Mouse (Mus musculus) stomach, embryonic 15.5 days (tissue): ENCODE measurements around the gene Klhl36. TPM values are rescaled to one million over a fixed set of nuclear protein-coding genes. Genes with fewer than 3 reads are reported as not detected.
A peak's percentile ranks its signal among the peaks of the same experiment; 100 is the strongest.

Source experiments
- ATAC-seq: fragments of 200-750 bp; cut with Nextera tagmentation; 2 replicates; pipeline ENCODE4 v1.8.0; 2017; ENCODE audit warnings: low read depth, moderate number of reproducible peaks, moderate TSS enrichment; ENCODE audit not compliant: insufficient read depth, low FRiP score
- H3K27ac ChIP-seq: fragments of 300-500 bp; sonication (generic); 2 replicates; pipeline ENCODE4 v1.5.1; 2015; ENCODE audit warnings: mild to moderate bottlenecking, inconsistent platforms
- H3K27me3 ChIP-seq: fragments of 300-500 bp; sonication (generic); replicated peaks from 2 replicates; pipeline ENCODE4 v1.6.1; 2015; ENCODE audit warnings: inconsistent platforms
- H3K36me3 ChIP-seq: fragments of 300-500 bp; sonication (generic); 2 replicates; pipeline ENCODE4 v1.6.1; 2015; ENCODE audit warnings: inconsistent platforms
- H3K4me1 ChIP-seq: fragments of 300-500 bp; sonication (generic); 2 replicates; pipeline ENCODE4 v1.6.1; 2015; ENCODE audit warnings: inconsistent platforms
- H3K4me2 ChIP-seq: fragments of 300-500 bp; sonication (generic); 2 replicates; pipeline ENCODE4 v1.6.1; 2015; ENCODE audit warnings: mild to moderate bottlenecking, inconsistent platforms
- H3K4me3 ChIP-seq: fragments of 300-500 bp; sonication (generic); replicated peaks from 2 replicates; pipeline ENCODE4 v1.5.1; 2015; ENCODE audit warnings: inconsistent platforms
- H3K9ac ChIP-seq: fragments of 300-500 bp; sonication (generic); 2 replicates; pipeline ENCODE4 v1.6.1; 2015; ENCODE audit warnings: inconsistent platforms
- H3K9me3 ChIP-seq: fragments of 300-500 bp; sonication (generic); 2 replicates; pipeline ENCODE4 v1.6.1; 2016; ENCODE audit warnings: inconsistent platforms
- WGBS: fragments of 180-500 bp; shearing (Covaris S2); methylation state at CpG from one replicate; pipeline ENCODE4 v1.1.7; 2015; 5-methylcytosine and 5-hydroxymethylcytosine counted together
- polyA plus RNA-seq: library from polyadenylated mRNA; unstranded; fragments of >200 nt; fragmentation: Nextera tagmentation; extraction: Ambion mirVana; gene quantifications from 2 replicates; pipeline ENCODE4 v1.2.1, GENCODE M21; 2015

Gene Klhl36
- polyA plus RNA-seq, 1 experiment from 2014 or later: 12.3 TPM

- Histone ChIP-seq H3K4me2 (no peak overlapping the region), H3K27ac (no peak overlapping the region), H3K9me3 (no peaks in the 10 kb centered on the region), H3K36me3 (no peaks in the 10 kb centered on the region), H3K27me3 (no peaks in the 10 kb centered on the region), H3K9ac (no peak overlapping the region), H3K4me3 (no peak overlapping the region), H3K4me1 (peaks cover 49% of the 10 kb centered on the region)
- no peak for ATAC-seq
- 74% methylated on average over 4 of the region's 4 CpGs for WGBS
These were observed 53.2 kb downstream of the Klhl36 start for GRCm38 (mm10) chr8:119915298-119915697.

GRCm38 (mm10) chr8:119916237-119916892 is 54.3 kb downstream of the Klhl36 start:
- ATAC-seq: no peak
- H3K27me3 ChIP-seq: no peaks in the 10 kb centered on the region
- 57% methylated on average over 16 of the region's 16 CpGs for WGBS
- H3K4me1 ChIP-seq: peaks cover 53% of the 10 kb centered on the region
- no peaks in the 10 kb centered on the region for H3K36me3 ChIP-seq
- H3K27ac ChIP-seq: no peak overlapping the region
- no peak overlapping the region for H3K4me2 ChIP-seq
- H3K9ac ChIP-seq: no peak overlapping the region
- no peaks in the 10 kb centered on the region for H3K9me3 ChIP-seq
- no peak overlapping the region for H3K4me3 ChIP-seq

- no peak overlapping the region for H3K27ac ChIP-seq
- no peak overlapping the region for H3K4me3 ChIP-seq
- no peaks in the 10 kb centered on the region for H3K9me3 ChIP-seq
- no peak overlapping the region for H3K4me2 ChIP-seq
- whole genome bisulfite sequencing: 73% methylated on average over 3 of the region's 3 CpGs
- H3K27me3 ChIP-seq: no peaks in the 10 kb centered on the region
- H3K36me3 ChIP-seq: no peaks in the 10 kb centered on the region
- peaks cover 48% of the 10 kb centered on the region for H3K4me1 ChIP-seq
- H3K9ac ChIP-seq: no peak overlapping the region
- ATAC-seq: no peak
These were observed 55.3 kb downstream of the Klhl36 start for GRCm38 (mm10) chr8:119917415-119917814.

- whole genome bisulfite sequencing: 62% methylated on average over 1 of the region's 1 CpGs
- peak; percentile 93 for ATAC-seq
These were observed 56.1 kb downstream of the Klhl36 start for GRCm38 (mm10) chr8:119918155-119918567.

GRCm38 (mm10) chr8:119923259-119923658 is 61.2 kb downstream of the Klhl36 start:
- H3K4me2 ChIP-seq: no peak overlapping the region
- H3K36me3 ChIP-seq: no peaks in the 10 kb centered on the region
- no peak overlapping the region for H3K4me3 ChIP-seq
- H3K27ac ChIP-seq: no peak overlapping the region
- ATAC-seq: no peak
- H3K27me3 ChIP-seq: no peaks in the 10 kb centered on the region
- no peak overlapping the region for H3K9ac ChIP-seq
- H3K9me3 ChIP-seq: no peaks in the 10 kb centered on the region
- H3K4me1 ChIP-seq: peaks cover 8% of the 10 kb centered on the region; the same call in 1 of the 2 replicates
- WGBS: 87% methylated on average over 5 of the region's 5 CpGs

More at GRCm38 (mm10) chr8:119918155-119918567, 56.1 kb downstream of the Klhl36 start:
- Histone ChIP-seq H3K4me3 (no peak overlapping the region), H3K36me3 (no peaks in the 10 kb centered on the region), H3K9ac (no peak overlapping the region), H3K27ac (no peak overlapping the region), H3K27me3 (no peaks in the 10 kb centered on the region), H3K4me1 (peaks cover 40% of the 10 kb centered on the region), H3K4me2 (no peak overlapping the region), H3K9me3 (no peaks in the 10 kb centered on the region)

- Histone ChIP-seq H3K36me3 (no peaks in the 10 kb centered on the region), H3K4me1 (peaks cover 7% of the 10 kb centered on the region; the same call in 1 of the 2 replicates), H3K4me3 (no peak overlapping the region), H3K9me3 (no peaks in the 10 kb centered on the region), H3K27ac (no peak overlapping the region), H3K9ac (no peak overlapping the region), H3K4me2 (no peak overlapping the region), H3K27me3 (no peaks in the 10 kb centered on the region)
- ATAC-seq: no peak
- 85% methylated on average over 4 of the region's 4 CpGs for WGBS
These were observed 63.4 kb downstream of the Klhl36 start for GRCm38 (mm10) chr8:119925428-119925827.

- WGBS: 61% methylated on average over 2 of the region's 2 CpGs
- Histone ChIP-seq H3K36me3 (no peaks in the 10 kb centered on the region), H3K4me1 (peaks cover 4% of the 10 kb centered on the region; the same call in 1 of the 2 replicates), H3K4me3 (no peak overlapping the region), H3K4me2 (no peak overlapping the region), H3K9me3 (no peaks in the 10 kb centered on the region), H3K27me3 (no peaks in the 10 kb centered on the region), H3K27ac (no peak overlapping the region), H3K9ac (no peak overlapping the region)
- no peak for ATAC-seq
These were observed 64.4 kb downstream of the Klhl36 start for GRCm38 (mm10) chr8:119926474-119926873.

Other genes with a start within 250 kb of the Klhl36 start
- 0.09 TPM in 1 of 2 replicates, not detected in the other for gene Adad2, start 249.5 kb upstream of the Klhl36 start, polyA plus RNA-seq
- gene Kcng4, start 226.6 kb upstream of the Klhl36 start, polyA plus RNA-seq: 0.24 and 0.28 TPM in 2 replicates
- 18.5 and 21.8 TPM in 2 replicates for gene Wfdc1, start 195.9 kb upstream of the Klhl36 start, polyA plus RNA-seq
- 5.3 TPM in 2 replicates for gene Atp2c2, start 162.3 kb upstream of the Klhl36 start, polyA plus RNA-seq
- 12.9 and 13.8 TPM in 2 replicates for gene Tldc1, start 83.8 kb upstream of the Klhl36 start, polyA plus RNA-seq
- gene Cotl1, start 21.7 kb upstream of the Klhl36 start, polyA plus RNA-seq: 119 and 135 TPM in 2 replicates
- 127 and 133 TPM in 2 replicates for gene Usp10, start 48.1 kb downstream of the Klhl36 start, polyA plus RNA-seq
- not detected in 2 replicates for gene Gm20388, start 48.6 kb downstream of the Klhl36 start, polyA plus RNA-seq
- gene Crispld2, start 130.2 kb downstream of the Klhl36 start, polyA plus RNA-seq: 33.5 and 34.5 TPM in 2 replicates
- gene Zdhhc7, start 239.2 kb downstream of the Klhl36 start, polyA plus RNA-seq: 32.1 and 35.3 TPM in 2 replicates